Mouse (Mus musculus): ENCODE results near the gene Tbc1d10c.

- TF ChIP-seq POLR2A (IDR thresholded peaks at IDR 0.05; ENCODE audit: borderline replicate concordance, extremely low read depth, low read depth, low read length) (no peak), CTCF (IDR thresholded peaks at IDR 0.05; ENCODE audit: insufficient read depth, low read length) (no peak)
These were observed 37.8 kb downstream of the Tbc1d10c start, which contains the start of gene Ptprcap for GRCm38 (mm10) chr19:4153232-4153654.

Measured in lung, adult 2 months (tissue).